Mouse (Mus musculus) MEL (cell line): Measurements from ENCODE around the gene Zbtb49. TPM values are rescaled to one million over a fixed set of nuclear protein-coding genes. Genes with fewer than 3 reads are reported as not detected.

ENCODE experiments used
- DNase-seq: peaks from one replicate; pipeline ENCODE4 v3.0.0; 2011; ENCODE audit warnings: low read depth, low spot score
- H3K27ac ChIP-seq: 2 replicates; pipeline ENCODE4 v1.5.1; 2012; ENCODE audit warnings: low read depth, mild to moderate bottlenecking, control low read depth, low read length, moderate library complexity; ENCODE audit not compliant: control insufficient read depth
- H3K27me3 ChIP-seq, 2 experiments: fragments of 150-350 bp in 1 of 2; sonication (generic) in 1 of 2; 2 replicates each; pipeline ENCODE4 v1.6.1; 2012; ENCODE audit warnings: low read length in 2 of 2, mild to moderate bottlenecking in 2 of 2, improper control_type of control experiment in 1 of 2, moderate library complexity in 1 of 2; ENCODE audit not compliant: insufficient read depth in 2 of 2, control insufficient read depth in 1 of 2
- H3K36me3 ChIP-seq, 2 experiments: 2 replicates each; pipeline ENCODE4 v1.6.1; 2012 to 2014; ENCODE audit warnings: low read length in 2 of 2, improper control_type of control experiment in 1 of 2, inconsistent platforms in 1 of 2, mild to moderate bottlenecking in 1 of 2; ENCODE audit not compliant: insufficient read depth in 2 of 2, control insufficient read depth in 1 of 2
- H3K4me1 ChIP-seq, 2 experiments: fragments of 150-350 bp in 1 of 2; sonication (generic) in 1 of 2; 2 replicates each; pipeline ENCODE4 v1.6.1; 2012; ENCODE audit warnings: low read length in 2 of 2, improper control_type of control experiment in 1 of 2, mild to moderate bottlenecking in 1 of 2; ENCODE audit not compliant: insufficient read depth in 2 of 2, control insufficient read depth in 1 of 2
- H3K4me3 ChIP-seq, 2 experiments: fragments of 150-350 bp in 1 of 2; sonication (generic) in 1 of 2; 2 replicates each; pipeline ENCODE4 v1.5.1; 2012; ENCODE audit warnings: low read depth in 2 of 2, low read length in 2 of 2, mild to moderate bottlenecking in 2 of 2, moderate library complexity in 2 of 2, control low read depth in 1 of 2, improper control_type of control experiment in 1 of 2; ENCODE audit not compliant: control insufficient read depth in 1 of 2, insufficient read depth in 1 of 2
- H3K79me2 ChIP-seq: 2 replicates; pipeline ENCODE4 v1.6.1; 2012; ENCODE audit warnings: mild to moderate bottlenecking, low read length, moderate library complexity; ENCODE audit not compliant: control insufficient read depth, poor library complexity, insufficient read depth
- H3K9ac ChIP-seq: 2 replicates; pipeline ENCODE4 v1.6.1; 2012; ENCODE audit warnings: low read depth, mild to moderate bottlenecking, control low read depth, low read length, moderate library complexity; ENCODE audit not compliant: control insufficient read depth, poor library complexity, severe bottlenecking
- H3K9me3 ChIP-seq: fragments of 150-350 bp; sonication (generic); replicated peaks from 2 replicates; pipeline ENCODE4 v1.6.1; 2012; ENCODE audit warnings: mild to moderate bottlenecking, low read length, improper control_type of control experiment, moderate library complexity; ENCODE audit not compliant: insufficient read depth
- CHD1 ChIP-seq: IDR thresholded peaks from 2 replicates; pipeline ENCODE4 v1.6.1; 2012; ENCODE audit warnings: low read depth, mild to moderate bottlenecking, inconsistent platforms, low read length, improper control_type of control experiment
- E2F4 ChIP-seq: IDR thresholded peaks from 2 replicates; pipeline ENCODE4 v1.6.1; 2011; ENCODE audit warnings: low read depth, low read length, improper control_type of control experiment, borderline replicate concordance
- ETS1 ChIP-seq: IDR thresholded peaks from 2 replicates; pipeline ENCODE4 v1.6.1; 2012; ENCODE audit warnings: low read depth, mild to moderate bottlenecking, inconsistent platforms, low read length, improper control_type of control experiment, moderate library complexity
- GATA1 ChIP-seq: IDR thresholded peaks from 2 replicates; pipeline ENCODE4 v1.6.1; 2011; ENCODE audit warnings: low read depth, low read length, improper control_type of control experiment
- KAT2A ChIP-seq: conservative IDR thresholded peaks from 2 replicates; pipeline ENCODE4 v1.6.1; 2012; ENCODE audit warnings: low read depth, low read length, improper control_type of control experiment, inconsistent platforms
- MAX ChIP-seq: IDR thresholded peaks from 2 replicates; pipeline ENCODE4 v1.6.1; 2011; ENCODE audit warnings: low read length, improper control_type of control experiment
- MEF2A ChIP-seq: IDR thresholded peaks from 2 replicates; pipeline ENCODE4 v1.6.1; 2014; ENCODE audit warnings: low read depth, mild to moderate bottlenecking, inconsistent platforms, low read length, improper control_type of control experiment; ENCODE audit not compliant: poor library complexity, insufficient replicate concordance, severe bottlenecking; ENCODE audit errors: extremely low read depth
- MXI1 ChIP-seq: IDR thresholded peaks from 2 replicates; pipeline ENCODE4 v1.6.1; 2011; ENCODE audit warnings: mild to moderate bottlenecking, low read depth, low read length, improper control_type of control experiment
- NELFE ChIP-seq: IDR thresholded peaks from 2 replicates; pipeline ENCODE4 v1.6.1; 2011; ENCODE audit warnings: low read depth, low read length, improper control_type of control experiment
- NRF1 ChIP-seq: IDR thresholded peaks from 2 replicates; pipeline ENCODE4 v1.6.1; 2014; ENCODE audit warnings: low read depth, mild to moderate bottlenecking, inconsistent platforms, low read length, improper control_type of control experiment, moderate library complexity; ENCODE audit not compliant: poor library complexity, insufficient read depth, severe bottlenecking
- POLR2A ChIP-seq, 2 experiments: IDR thresholded peaks; 2 replicates each; pipeline ENCODE4 v1.6.1; 2011 to 2012; ENCODE audit warnings: low read length in 2 of 2, mild to moderate bottlenecking in 2 of 2, control low read depth in 1 of 2, improper control_type of control experiment in 1 of 2, low read depth in 1 of 2, moderate library complexity in 1 of 2; ENCODE audit not compliant: control insufficient read depth in 1 of 2, insufficient read depth in 1 of 2, poor library complexity in 1 of 2
- RAD21 ChIP-seq: IDR thresholded peaks from 2 replicates; pipeline ENCODE4 v1.6.1; 2011; ENCODE audit warnings: mild to moderate bottlenecking, low read depth, low read length, improper control_type of control experiment
- RCOR1 ChIP-seq: IDR thresholded peaks from 2 replicates; pipeline ENCODE4 v1.6.1; 2012; ENCODE audit warnings: low read depth, mild to moderate bottlenecking, inconsistent platforms, low read length, improper control_type of control experiment
- TAL1 ChIP-seq: IDR thresholded peaks from 2 replicates; pipeline ENCODE4 v1.6.1; 2012; ENCODE audit warnings: mild to moderate bottlenecking, inconsistent platforms, low read length, moderate library complexity, mixed read lengths
- ZMIZ1 ChIP-seq: IDR thresholded peaks from 2 replicates; pipeline ENCODE4 v1.6.1; 2012; ENCODE audit warnings: low read depth, mild to moderate bottlenecking, inconsistent platforms, low read length, improper control_type of control experiment, moderate library complexity
- polyA plus RNA-seq, 2 experiments: library from polyadenylated mRNA; stranded (reverse) in 1 of 2; unstranded in 1 of 2; fragments of >175 nt in 1 of 2; fragments of >200 nt in 1 of 2; gene quantifications; 2 replicates each; pipeline versions ENCODE4 v1.2.1 to v1.2.4; 2012; ENCODE audit warnings: low replicate concordance in 2 of 2, low read depth in 1 of 2; ENCODE audit not compliant: insufficient read length in 2 of 2, insufficient read depth in 1 of 2, missing spikeins in 1 of 2
- total RNA-seq: library from RNA; depleted of rRNA; stranded (reverse); fragments of 300-350 nt; gene quantifications from 2 replicates; pipeline ENCODE4 v1.2.3, GENCODE M21; 2012; rRNA removed

Gene Zbtb49
- total and polyA plus RNA-seq, 3 experiments = 16.8 to 17.5 TPM; not detected in 1

DNA sequence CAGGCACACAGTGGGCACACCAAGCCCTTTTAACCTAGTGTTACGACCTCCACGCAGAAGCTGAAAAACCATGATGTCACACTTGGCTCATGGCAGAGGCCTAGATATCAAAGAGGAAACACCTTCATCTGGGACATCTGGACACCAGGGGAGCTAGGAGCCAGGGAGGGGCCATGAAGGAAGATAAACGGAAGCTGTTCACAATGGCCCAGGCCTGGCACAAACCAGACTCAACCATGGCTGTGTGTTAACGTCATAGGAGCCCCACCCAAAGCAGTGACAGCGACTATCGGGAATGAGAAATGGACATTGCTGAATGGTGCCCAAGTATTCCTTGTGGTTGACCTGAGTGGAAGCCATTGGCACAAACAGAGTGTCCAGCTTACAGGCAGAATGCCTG, 73.7 kb downstream of the Zbtb49 start:
- TF ChIP-seq ETS1 (no peak), MEF2A (no peak), MAX (no peak), ZMIZ1 (no peak), E2F4 (no peak), RCOR1 (no peak), GATA1 (no peak), KAT2A (no peak), TAL1 (no peak), MXI1 (no peak), POLR2A (IDR thresholded peaks at IDR 0.05; ENCODE audit: control insufficient read depth in 1 of 2, insufficient read depth in 1 of 2, low read depth in 1 of 2, low read length in 2 of 2, poor library complexity in 1 of 2) (no peak)
- Histone ChIP-seq H3K9me3 (no peaks in the 10 kb centered on the region), H3K36me3 (no peaks in the 10 kb centered on the region)

DNA sequence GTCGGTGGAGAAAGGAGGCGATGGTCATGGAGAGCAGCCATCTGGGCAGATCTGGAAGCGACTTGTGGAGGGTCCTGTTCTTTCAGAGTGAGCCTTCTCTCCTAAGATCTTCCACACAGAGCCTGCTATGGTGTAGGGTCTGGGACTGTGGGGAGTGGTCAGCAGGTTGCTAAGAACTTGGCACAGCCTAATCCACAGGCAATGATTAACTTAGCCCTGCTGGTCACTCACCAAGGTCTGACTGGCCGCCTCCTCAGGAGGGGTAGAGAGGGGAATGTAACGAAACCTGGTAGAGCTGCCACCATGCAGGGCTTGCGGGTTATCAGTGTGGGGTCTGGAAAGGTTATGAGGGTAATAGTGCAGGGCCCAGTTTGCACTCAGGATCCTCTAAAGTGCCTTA, 79.4 kb downstream of the Zbtb49 start:
- Histone ChIP-seq H3K27me3 (no peaks in the 10 kb centered on the region), H3K9me3 (no peaks in the 10 kb centered on the region), H3K36me3 (no peaks in the 10 kb centered on the region), H3K79me2 (no peaks in the 10 kb centered on the region), H3K27ac (no peak overlapping the region), H3K4me3 (no peak overlapping the region), H3K4me1 (no peaks in the 10 kb centered on the region), H3K9ac (no peak overlapping the region)
- TF ChIP-seq RAD21 (no peak), RCOR1 (no peak), CHD1 (no peak), NRF1 (no peak), TAL1 (no peak), NELFE (no peak), E2F4 (no peak)
- DNase-seq = no peak

More for the DNA sequence above, 73.7 kb downstream of the Zbtb49 start:
- Histone ChIP-seq H3K27ac (no peak overlapping the region), H3K27me3 (no peaks in the 10 kb centered on the region), H3K4me3 (no peak overlapping the region), H3K79me2 (no peaks in the 10 kb centered on the region), H3K9ac (no peak overlapping the region), H3K4me1 (no peaks in the 10 kb centered on the region)
- DNase-seq = peak; percentile 28

Other genes with a start within 250 kb of the Zbtb49 start
- gene Stx18, start 181.7 kb downstream of the Zbtb49 start, total RNA-seq = 39.9 and 44.0 TPM in 2 replicates
- 10 to 100 TPM in 1 of 2 experiments, not detected in 1; 44.4 TPM for gene Stx18, start 181.7 kb downstream of the Zbtb49 start, polyA plus RNA-seq
- 0.07 and 0.12 TPM in 2 replicates for gene Nsg1, start 60.5 kb downstream of the Zbtb49 start, total RNA-seq
- under 1 TPM in 1 of 2 experiments, not detected in 1; 0.18 TPM for gene Nsg1, start 60.5 kb downstream of the Zbtb49 start, polyA plus RNA-seq
- gene Lyar, start within 50 bp of the Zbtb49 start, total RNA-seq = 333 and 340 TPM in 2 replicates
- gene Lyar, start within 50 bp of the Zbtb49 start, polyA plus RNA-seq = 100 to 1,000 TPM; 507 to 678 TPM
- gene Tmem128, start 39.7 kb upstream of the Zbtb49 start, total RNA-seq = 76.4 and 78.9 TPM in 2 replicates
- 10 to 100 TPM in 1 of 2 experiments, not detected in 1; 55.9 TPM for gene Tmem128, start 39.7 kb upstream of the Zbtb49 start, polyA plus RNA-seq
- gene Otop1, start 55.5 kb upstream of the Zbtb49 start, total RNA-seq = 0.08 TPM in 1 of 2 replicates, not detected in the other
- gene Otop1, start 55.5 kb upstream of the Zbtb49 start, polyA plus RNA-seq = not detected
- gene Drd5, start 98.9 kb upstream of the Zbtb49 start, total RNA-seq = not detected in 2 replicates
- not detected for gene Drd5, start 98.9 kb upstream of the Zbtb49 start, polyA plus RNA-seq